Mouse (Mus musculus): Measurements from ENCODE around the gene Xpc. TPM values are rescaled to one million over a fixed set of nuclear protein-coding genes. Genes with fewer than 3 reads are reported as not detected.

Xpc gene
- polyA plus RNA-seq, 1 experiment from 2014 or later = 25.7 TPM

GRCm38 (mm10) chr6:91494526-91494925 is 21.2 kb downstream of the Xpc start:
- ATAC-seq (ENCODE audit: insufficient number of reproducible peaks, low FRiP score, low TSS enrichment, low read depth) = no peak
- no peak for DNase-seq (ENCODE audit: low spot score)
- Histone ChIP-seq H3K9ac (ENCODE audit: low read length) (no peak overlapping the region), H3K4me2 (ENCODE audit: low read depth, severe bottlenecking) (no peak overlapping the region), H3K4me1 (ENCODE audit: control insufficient read depth, insufficient read depth, low read length) (no peaks in the 10 kb centered on the region), H3K4me3 (ENCODE audit: low read depth, low read length) (no peak overlapping the region), H3K9me3 (ENCODE audit: control insufficient read depth, low read length) (no peaks in the 10 kb centered on the region), H3K27ac (replicated peaks; ENCODE audit: low read depth, low read length) (no peak overlapping the region), H3K36me3 (ENCODE audit: control insufficient read depth, insufficient read depth, low read length) (peaks cover 11% of the 10 kb centered on the region; the same call in 1 of the 2 replicates), H3K27me3 (ENCODE audit: control insufficient read depth, insufficient read depth, low read length) (no peaks in the 10 kb centered on the region)
- 89% methylated on average over 8 of the region's 8 CpGs for WGBS

- no peaks in the 10 kb centered on the region for H3K27me3 ChIP-seq (ENCODE audit: control insufficient read depth, insufficient read depth, low read length)
- no peak overlapping the region for H3K4me2 ChIP-seq (ENCODE audit: low read depth, severe bottlenecking)
- no peaks in the 10 kb centered on the region for H3K4me1 ChIP-seq (ENCODE audit: control insufficient read depth, insufficient read depth, low read length)
- peaks cover 9% of the 10 kb centered on the region; the same call in 1 of the 2 replicates for H3K36me3 ChIP-seq (ENCODE audit: control insufficient read depth, insufficient read depth, low read length)
- no peak overlapping the region for H3K27ac ChIP-seq (replicated peaks; ENCODE audit: low read depth, low read length)
- DNase-seq (ENCODE audit: low spot score) = no peak
- H3K9ac ChIP-seq (ENCODE audit: low read length) = no peak overlapping the region
- H3K9me3 ChIP-seq (ENCODE audit: control insufficient read depth, low read length) = no peaks in the 10 kb centered on the region
- no peak overlapping the region for H3K4me3 ChIP-seq (ENCODE audit: low read depth, low read length)
- 90% methylated on average over 10 of the region's 10 CpGs for WGBS
- ATAC-seq (ENCODE audit: insufficient number of reproducible peaks, low FRiP score, low TSS enrichment, low read depth) = no peak
Observed at GRCm38 (mm10) chr6:91493053-91493452, 22.6 kb downstream of the Xpc start.

- Histone ChIP-seq H3K4me2 (ENCODE audit: low read depth, severe bottlenecking) (no peak overlapping the region), H3K27ac (replicated peaks; ENCODE audit: low read depth, low read length) (no peak overlapping the region), H3K27me3 (ENCODE audit: control insufficient read depth, insufficient read depth, low read length) (no peaks in the 10 kb centered on the region), H3K9me3 (ENCODE audit: control insufficient read depth, low read length) (no peaks in the 10 kb centered on the region), H3K4me1 (ENCODE audit: control insufficient read depth, insufficient read depth, low read length) (no peaks in the 10 kb centered on the region), H3K4me3 (ENCODE audit: low read depth, low read length) (no peak overlapping the region), H3K36me3 (ENCODE audit: control insufficient read depth, insufficient read depth, low read length) (peaks cover 13% of the 10 kb centered on the region; the same call in 1 of the 2 replicates), H3K9ac (ENCODE audit: low read length) (no peak overlapping the region)
- ATAC-seq (ENCODE audit: insufficient number of reproducible peaks, low FRiP score, low TSS enrichment, low read depth) = no peak
- DNase-seq (ENCODE audit: low spot score) = no peak
- 83% methylated on average over 6 of the region's 6 CpGs for WGBS
Observed at GRCm38 (mm10) chr6:91491004-91491403, 24.7 kb downstream of the Xpc start.

- no peak overlapping the region for H3K4me3 ChIP-seq (ENCODE audit: low read depth, low read length)
- no peaks in the 10 kb centered on the region for H3K9me3 ChIP-seq (ENCODE audit: control insufficient read depth, low read length)
- no peak for ATAC-seq (ENCODE audit: insufficient number of reproducible peaks, low FRiP score, low TSS enrichment, low read depth)
- H3K4me2 ChIP-seq (ENCODE audit: low read depth, severe bottlenecking) = no peak overlapping the region
- peaks cover 16% of the 10 kb centered on the region; the same call in 1 of the 2 replicates for H3K36me3 ChIP-seq (ENCODE audit: control insufficient read depth, insufficient read depth, low read length)
- no peak overlapping the region for H3K9ac ChIP-seq (ENCODE audit: low read length)
- no peak overlapping the region for H3K27ac ChIP-seq (replicated peaks; ENCODE audit: low read depth, low read length)
- 85% methylated on average over 10 of the region's 10 CpGs for WGBS
- DNase-seq (ENCODE audit: low spot score) = no peak
- no peaks in the 10 kb centered on the region for H3K4me1 ChIP-seq (ENCODE audit: control insufficient read depth, insufficient read depth, low read length)
- H3K27me3 ChIP-seq (ENCODE audit: control insufficient read depth, insufficient read depth, low read length) = no peaks in the 10 kb centered on the region
Observed at GRCm38 (mm10) chr6:91489872-91490271, 25.8 kb downstream of the Xpc start.

GRCm38 (mm10) chr6:91488496-91489212 is 27.0 kb downstream of the Xpc start:
- Histone ChIP-seq H3K36me3 (ENCODE audit: control insufficient read depth, insufficient read depth, low read length) (peaks cover 18% of the 10 kb centered on the region), H3K4me1 (ENCODE audit: control insufficient read depth, insufficient read depth, low read length) (no peaks in the 10 kb centered on the region), H3K4me3 (ENCODE audit: low read depth, low read length) (no peak overlapping the region), H3K4me2 (ENCODE audit: low read depth, severe bottlenecking) (no peak overlapping the region), H3K27ac (replicated peaks; ENCODE audit: low read depth, low read length) (no peak overlapping the region), H3K27me3 (ENCODE audit: control insufficient read depth, insufficient read depth, low read length) (no peaks in the 10 kb centered on the region), H3K9ac (ENCODE audit: low read length) (no peak overlapping the region), H3K9me3 (ENCODE audit: control insufficient read depth, low read length) (no peaks in the 10 kb centered on the region)
- ATAC-seq (ENCODE audit: insufficient number of reproducible peaks, low FRiP score, low TSS enrichment, low read depth) (no peak), DNase-seq (ENCODE audit: low spot score) (no peak)
- 90% methylated on average over 9 of the region's 9 CpGs for WGBS

- Histone ChIP-seq H3K4me3 (ENCODE audit: low read depth, low read length) (no peak overlapping the region), H3K27me3 (ENCODE audit: control insufficient read depth, insufficient read depth, low read length) (no peaks in the 10 kb centered on the region), H3K27ac (replicated peaks; ENCODE audit: low read depth, low read length) (no peak overlapping the region), H3K9me3 (ENCODE audit: control insufficient read depth, low read length) (no peaks in the 10 kb centered on the region), H3K4me1 (ENCODE audit: control insufficient read depth, insufficient read depth, low read length) (no peaks in the 10 kb centered on the region), H3K4me2 (ENCODE audit: low read depth, severe bottlenecking) (no peak overlapping the region), H3K9ac (ENCODE audit: low read length) (no peak overlapping the region), H3K36me3 (ENCODE audit: control insufficient read depth, insufficient read depth, low read length) (peaks cover 17% of the 10 kb centered on the region)
- WGBS = 93% methylated on average over 15 of the region's 15 CpGs
- no peak for ATAC-seq (ENCODE audit: insufficient number of reproducible peaks, low FRiP score, low TSS enrichment, low read depth)
- DNase-seq (ENCODE audit: low spot score) = no peak
Observed at GRCm38 (mm10) chr6:91486736-91487453, 28.8 kb downstream of the Xpc start.

- Histone ChIP-seq H3K9ac (ENCODE audit: low read length) (no peak overlapping the region), H3K36me3 (ENCODE audit: control insufficient read depth, insufficient read depth, low read length) (peaks cover 25% of the 10 kb centered on the region), H3K4me2 (ENCODE audit: low read depth, severe bottlenecking) (no peak overlapping the region), H3K9me3 (ENCODE audit: control insufficient read depth, low read length) (no peaks in the 10 kb centered on the region), H3K4me1 (ENCODE audit: control insufficient read depth, insufficient read depth, low read length) (no peaks in the 10 kb centered on the region), H3K27ac (replicated peaks; ENCODE audit: low read depth, low read length) (no peak overlapping the region), H3K27me3 (ENCODE audit: control insufficient read depth, insufficient read depth, low read length) (no peaks in the 10 kb centered on the region), H3K4me3 (ENCODE audit: low read depth, low read length) (no peak overlapping the region)
- DNase-seq (ENCODE audit: low spot score) = no peak
- ATAC-seq (ENCODE audit: insufficient number of reproducible peaks, low FRiP score, low TSS enrichment, low read depth) = no peak
- WGBS = 98% methylated on average over 2 of the region's 2 CpGs
Observed at GRCm38 (mm10) chr6:91483371-91483770, 32.3 kb downstream of the Xpc start.

- peaks cover 18% of the 10 kb centered on the region for H3K36me3 ChIP-seq (ENCODE audit: control insufficient read depth, insufficient read depth, low read length)
- H3K27me3 ChIP-seq (ENCODE audit: control insufficient read depth, insufficient read depth, low read length) = no peaks in the 10 kb centered on the region
- H3K27ac ChIP-seq (replicated peaks; ENCODE audit: low read depth, low read length) = no peak overlapping the region
- H3K4me3 ChIP-seq (ENCODE audit: low read depth, low read length) = no peak overlapping the region
- no peak for DNase-seq (ENCODE audit: low spot score)
- H3K9me3 ChIP-seq (ENCODE audit: control insufficient read depth, low read length) = no peaks in the 10 kb centered on the region
- H3K4me2 ChIP-seq (ENCODE audit: low read depth, severe bottlenecking) = no peak overlapping the region
- ATAC-seq (ENCODE audit: insufficient number of reproducible peaks, low FRiP score, low TSS enrichment, low read depth) = no peak
- no peak overlapping the region for H3K9ac ChIP-seq (ENCODE audit: low read length)
- H3K4me1 ChIP-seq (ENCODE audit: control insufficient read depth, insufficient read depth, low read length) = peaks cover 13% of the 10 kb centered on the region
- WGBS = 91% methylated on average over 2 of the region's 2 CpGs
Observed at GRCm38 (mm10) chr6:91476541-91476940, 39.1 kb downstream of the Xpc start.
